Mouse (Mus musculus): ENCODE results near the gene Mylk2.

The Mylk2 gene

DNA sequence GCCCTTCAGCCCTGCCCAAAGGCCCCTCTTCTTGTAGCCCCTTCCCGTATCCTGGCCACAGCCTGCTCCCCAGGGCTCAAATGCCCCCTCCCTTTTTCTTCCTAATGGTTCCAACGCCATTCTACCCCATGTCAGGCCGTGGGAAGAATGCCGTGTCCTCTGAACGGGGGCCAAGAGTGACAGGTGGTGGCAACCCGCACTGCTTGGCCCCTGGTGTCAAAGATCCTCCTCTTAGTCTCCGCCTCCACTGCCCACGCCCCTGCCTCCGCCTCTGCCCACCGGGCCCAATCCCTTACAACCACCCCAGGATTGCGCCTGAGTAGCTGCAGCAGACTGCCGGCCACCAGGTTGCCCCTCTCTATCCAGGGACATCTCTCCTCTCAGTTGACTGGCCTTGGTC lies at the start of gene Mylk2:
Gene Mylk2, plus strand, starts transcription at position 322 of the 400 bp plus-strand sequence.
- ATAC-seq (ENCODE audit: low TSS enrichment) = no peak

DNA sequence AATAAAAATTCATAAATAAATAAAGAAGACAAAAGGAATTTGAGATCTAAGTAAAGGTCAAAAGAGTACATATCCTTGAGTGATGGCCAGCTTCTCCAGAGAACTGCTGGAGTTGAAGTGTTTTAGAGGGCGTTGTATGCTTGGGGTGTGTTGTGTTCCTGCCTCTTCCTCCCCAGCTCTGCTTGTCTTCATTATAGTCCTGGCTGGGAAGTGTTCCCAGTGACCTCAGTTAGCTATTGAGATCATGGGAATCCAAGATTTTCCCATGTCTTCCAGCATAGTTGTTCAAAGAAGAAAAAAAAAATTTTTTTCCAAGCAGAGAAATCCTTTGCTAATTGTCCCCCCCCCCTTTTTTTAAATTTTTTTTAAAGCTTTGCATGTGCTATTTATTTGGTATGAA lies 49.3 kb upstream of the Mylk2 start:
- ATAC-seq (ENCODE audit: low TSS enrichment) = no peak

DNA sequence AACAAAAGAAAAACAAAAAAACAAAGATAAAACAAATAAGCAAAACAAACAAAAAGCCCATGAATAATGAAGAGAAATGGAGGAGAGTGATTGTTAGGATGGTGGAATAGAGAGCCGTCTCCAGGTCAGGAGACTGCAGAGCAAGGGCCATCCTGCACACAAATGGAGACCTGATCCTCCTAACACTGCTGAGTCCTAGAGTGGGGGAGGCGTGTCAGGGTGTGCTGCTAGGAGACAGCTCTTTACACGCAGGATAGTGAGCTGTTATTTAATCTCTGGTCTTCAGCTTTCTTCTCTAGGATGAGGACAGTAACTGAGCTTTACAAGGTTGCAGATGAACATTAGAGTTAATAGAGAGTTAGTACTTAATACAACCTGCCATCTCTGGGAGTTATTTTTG lies 48.5 kb upstream of the Mylk2 start:
- no peak for ATAC-seq (ENCODE audit: low TSS enrichment)

DNA sequence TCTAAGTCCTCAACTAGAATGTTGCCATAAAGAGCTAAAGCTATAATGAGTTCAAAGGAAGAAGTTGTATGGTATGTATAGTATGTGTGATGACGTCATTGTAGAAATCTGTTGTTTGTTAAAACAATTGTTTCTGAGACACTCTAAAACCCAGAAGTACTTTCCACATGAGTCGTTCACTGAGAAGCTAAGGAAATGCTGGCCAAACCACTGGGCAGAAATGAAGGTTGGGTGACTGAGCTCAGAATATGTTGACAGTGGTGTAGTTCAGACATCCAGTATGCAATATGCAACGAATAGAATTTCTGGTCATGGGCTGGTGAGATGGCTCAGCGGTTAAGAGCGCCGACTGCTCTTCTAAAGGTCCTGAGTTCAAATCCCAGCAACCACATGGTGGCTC lies 47.8 kb upstream of the Mylk2 start:
- no peak for ATAC-seq (ENCODE audit: low TSS enrichment)

DNA sequence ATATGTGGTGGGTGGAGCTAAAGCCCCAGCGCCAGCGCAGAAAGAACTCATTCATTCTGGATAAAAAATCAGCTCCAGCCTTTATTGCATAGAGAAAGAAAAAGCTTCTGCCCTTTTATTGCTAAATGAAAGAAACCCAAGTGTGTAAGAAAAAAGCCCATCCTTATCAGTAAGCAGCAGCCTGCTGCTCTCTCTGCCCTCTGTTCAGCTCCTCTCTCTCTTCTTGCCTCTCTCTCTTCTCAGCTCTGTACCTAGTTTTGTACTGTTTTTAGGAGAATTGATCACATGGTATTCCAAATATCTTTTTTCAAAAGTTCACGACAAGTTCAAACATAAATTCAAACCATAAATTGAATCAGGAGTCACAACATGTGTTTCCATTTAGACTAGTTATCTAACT lies 32.9 kb upstream of the Mylk2 start:
- no peak for ATAC-seq (ENCODE audit: low TSS enrichment)

DNA sequence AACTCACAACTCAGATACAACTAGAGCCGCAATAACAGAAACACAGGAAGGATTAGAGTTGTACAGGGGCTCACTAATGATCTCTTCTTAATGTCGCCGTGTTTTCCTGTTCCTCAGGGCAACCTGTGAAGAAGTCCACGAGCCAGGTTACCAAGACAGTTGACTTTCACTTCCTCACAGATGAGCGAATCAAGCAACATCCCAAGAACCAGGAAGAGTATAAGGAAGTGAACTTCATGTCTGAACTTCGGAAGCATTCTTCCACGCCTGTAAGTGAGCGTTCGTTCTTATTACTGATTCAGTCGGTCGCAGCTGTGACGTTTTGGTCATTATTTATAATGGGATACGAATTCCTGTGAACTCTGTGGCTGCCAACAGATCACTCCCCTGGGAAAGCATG lies 30.3 kb upstream of the Mylk2 start:
- ATAC-seq (ENCODE audit: low TSS enrichment) = no peak

DNA sequence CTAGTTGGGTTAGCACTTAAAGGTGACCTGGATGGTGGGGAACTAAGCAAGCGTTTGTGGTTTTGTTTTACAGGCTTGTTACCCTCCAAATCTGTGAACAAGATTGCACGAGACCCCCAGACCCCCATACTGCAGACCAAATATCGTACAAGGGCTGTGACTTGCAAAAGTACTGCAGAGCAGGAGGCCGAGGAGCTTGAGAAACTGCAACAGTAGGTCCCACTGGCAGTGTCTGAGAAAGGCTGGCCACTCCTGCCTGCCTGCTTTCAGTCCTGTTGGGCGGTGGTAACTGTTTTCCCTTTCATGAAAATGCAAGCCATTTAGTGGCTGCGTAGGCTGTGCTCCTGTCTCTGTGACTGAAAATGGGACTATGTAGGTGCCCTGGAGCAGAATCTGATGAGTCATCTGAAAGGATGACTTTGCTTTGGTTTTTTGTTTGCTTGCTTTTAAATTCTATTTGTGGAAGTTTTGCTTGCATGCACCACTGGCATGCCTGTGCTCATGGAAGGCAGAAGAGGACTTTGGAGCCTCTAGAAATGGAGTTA lies 27.0 kb upstream of the Mylk2 start:
- peak; percentile 99 for ATAC-seq (ENCODE audit: low TSS enrichment)

DNA sequence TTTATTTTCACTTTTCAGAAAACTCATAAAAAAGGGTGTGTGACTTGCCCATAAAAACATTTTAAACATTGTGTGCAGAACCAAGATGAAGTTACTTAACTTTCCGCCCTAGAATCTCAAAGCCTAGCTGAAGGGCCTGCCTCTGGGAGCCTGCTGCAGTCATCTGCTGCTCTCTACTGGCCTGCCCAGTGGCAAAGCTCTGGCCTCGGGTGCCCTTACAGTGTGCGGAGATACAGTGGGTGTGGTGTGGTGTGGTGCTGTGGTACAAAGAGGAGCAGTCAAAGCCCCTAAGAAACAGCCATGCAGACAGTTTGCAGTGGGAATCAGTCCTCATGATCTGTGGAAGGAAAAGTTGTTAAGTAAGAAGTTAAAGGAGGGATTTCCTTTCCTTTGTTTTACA lies 23.9 kb upstream of the Mylk2 start:
- ATAC-seq (ENCODE audit: low TSS enrichment) = no peak

DNA sequence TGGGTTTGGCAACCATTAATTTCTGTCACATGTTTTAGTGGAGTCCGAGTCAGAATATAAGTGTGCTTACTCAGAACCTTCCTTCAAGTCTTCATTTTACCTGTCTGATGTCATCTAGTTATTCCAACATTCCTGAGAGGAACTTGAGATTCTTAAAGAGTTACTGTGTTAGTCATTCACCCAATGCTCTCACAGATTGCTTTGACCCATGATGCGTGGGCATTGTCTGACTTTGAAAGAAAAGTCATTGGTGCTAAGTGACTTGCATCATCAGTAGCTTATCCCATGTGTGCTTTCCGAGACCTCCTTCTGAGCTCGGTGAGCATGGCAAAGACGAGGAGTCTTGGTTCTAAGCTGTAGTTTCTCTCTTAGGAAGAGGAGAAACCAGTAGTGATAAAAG lies 22.4 kb upstream of the Mylk2 start:
- no peak for ATAC-seq (ENCODE audit: low TSS enrichment)

DNA sequence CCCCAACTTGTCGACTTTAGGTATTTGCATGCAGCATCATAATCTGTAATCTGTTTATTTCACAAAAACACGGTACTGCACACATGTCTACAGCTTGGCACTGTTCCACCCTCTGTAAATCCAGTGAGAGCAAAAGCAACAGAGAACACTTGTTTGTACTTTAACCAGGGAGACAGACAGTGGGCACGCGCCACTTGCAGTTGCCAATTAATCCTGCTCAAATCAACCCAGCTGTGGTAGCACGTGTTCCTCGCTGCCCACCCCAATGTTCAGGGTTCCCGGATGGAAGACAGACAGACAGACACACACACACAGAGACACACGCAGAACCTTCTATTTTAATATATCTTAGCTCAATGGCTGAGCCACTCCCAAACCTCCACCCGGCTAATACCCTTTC lies 15.3 kb upstream of the Mylk2 start:
- no peak for ATAC-seq (ENCODE audit: low TSS enrichment)

DNA sequence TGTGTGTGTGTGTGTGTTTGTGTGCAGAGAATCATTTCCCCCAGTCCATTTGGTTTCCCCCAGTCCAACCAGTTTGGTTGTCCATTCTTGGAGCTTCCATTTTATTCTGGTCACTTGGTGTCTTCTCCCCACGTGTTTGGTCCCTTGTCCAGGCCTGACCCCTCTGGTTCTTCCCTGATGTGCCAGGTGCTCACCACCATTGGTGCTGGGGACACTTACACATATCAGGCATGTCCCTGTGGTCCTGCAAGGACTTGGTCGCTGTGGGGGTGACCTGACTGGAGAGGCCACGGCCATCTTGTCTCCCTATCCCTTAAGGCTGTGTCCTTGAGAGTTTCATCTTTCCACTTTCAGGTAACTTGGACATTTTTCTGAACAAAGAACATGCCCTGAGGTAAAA lies 14.2 kb upstream of the Mylk2 start:
- ATAC-seq (ENCODE audit: low TSS enrichment) = no peak

DNA sequence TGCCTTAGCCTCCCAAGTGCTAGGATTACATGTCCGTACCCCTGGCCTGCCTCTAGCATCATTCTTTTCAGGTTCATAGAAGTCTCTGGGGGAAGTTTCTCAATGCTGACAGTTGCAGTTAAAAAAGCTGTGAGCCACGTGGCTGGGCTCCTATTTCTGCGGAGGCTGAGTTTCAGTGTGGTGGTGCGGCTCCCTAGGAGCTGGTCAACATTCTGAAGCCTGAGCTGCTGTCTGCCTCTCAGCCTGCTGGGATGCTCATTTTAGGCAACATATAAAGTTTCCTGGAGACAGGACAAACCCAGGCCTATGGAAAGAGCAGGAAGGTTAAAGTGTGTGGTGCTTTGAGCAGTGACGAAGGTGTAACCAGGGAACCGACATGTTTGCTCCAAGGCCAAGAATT lies 12.1 kb upstream of the Mylk2 start:
- peak; percentile 62; the same call in 1 of the 2 replicates for ATAC-seq (ENCODE audit: low TSS enrichment)

DNA sequence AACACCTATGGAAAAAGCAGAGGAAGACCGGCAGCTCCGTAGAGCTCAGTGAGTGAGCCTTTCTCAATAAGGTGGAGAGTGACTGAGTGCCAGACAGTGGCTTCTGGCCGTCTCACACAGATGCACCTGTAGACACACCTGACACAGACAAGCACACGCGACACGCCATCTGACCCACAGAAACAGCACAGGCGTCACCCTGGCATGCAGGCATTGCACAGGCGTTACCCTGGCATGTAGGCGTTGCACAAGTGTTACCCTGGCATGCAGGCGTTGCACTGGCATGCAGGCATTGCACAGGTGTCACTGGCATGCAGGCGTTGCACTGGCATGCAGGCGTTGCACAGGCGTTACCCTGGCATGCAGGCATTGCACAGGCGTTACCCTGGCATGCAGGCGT lies 9.9 kb upstream of the Mylk2 start:
- no peak for ATAC-seq (ENCODE audit: low TSS enrichment)

DNA sequence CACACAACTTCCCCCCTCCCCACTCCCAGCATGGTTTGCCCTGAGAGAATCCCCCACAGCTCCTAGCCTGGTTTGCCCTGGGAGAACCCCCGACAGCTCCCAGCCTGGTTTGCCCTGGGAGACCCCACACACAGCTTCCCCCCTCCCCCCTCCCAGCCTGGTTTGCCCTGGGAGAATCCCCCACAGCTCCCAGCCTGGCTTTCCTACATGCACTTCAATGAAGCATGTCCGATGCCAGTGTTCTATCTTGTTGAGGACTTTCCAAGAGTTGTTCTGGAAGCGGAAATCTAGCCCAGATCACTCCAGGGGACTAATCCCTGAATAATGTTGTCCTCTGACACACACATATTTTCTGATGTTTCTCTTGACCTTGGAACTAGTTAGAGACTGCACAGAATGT lies 8.5 kb upstream of the Mylk2 start:
- no peak for ATAC-seq (ENCODE audit: low TSS enrichment)

DNA sequence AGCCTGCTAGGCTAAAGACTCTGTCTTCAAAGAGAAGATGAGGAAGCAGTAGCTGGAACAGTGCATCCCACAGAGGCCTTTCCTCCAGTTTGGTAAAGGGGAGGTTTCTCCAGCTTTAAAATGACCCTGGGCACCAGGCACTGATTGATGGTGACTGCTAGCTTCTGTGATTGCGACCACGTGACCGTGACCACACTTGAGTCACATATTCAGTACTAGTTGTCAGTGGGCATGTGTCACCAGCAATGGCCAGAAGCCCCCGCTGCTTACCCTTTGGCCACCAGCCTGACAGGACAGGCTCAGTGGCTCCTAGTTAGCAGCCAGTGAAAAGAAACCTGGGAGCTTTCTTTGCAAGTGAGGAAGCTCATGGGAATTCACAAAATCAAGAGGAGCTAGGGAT lies 7.6 kb upstream of the Mylk2 start:
- ATAC-seq (ENCODE audit: low TSS enrichment) = no peak

DNA sequence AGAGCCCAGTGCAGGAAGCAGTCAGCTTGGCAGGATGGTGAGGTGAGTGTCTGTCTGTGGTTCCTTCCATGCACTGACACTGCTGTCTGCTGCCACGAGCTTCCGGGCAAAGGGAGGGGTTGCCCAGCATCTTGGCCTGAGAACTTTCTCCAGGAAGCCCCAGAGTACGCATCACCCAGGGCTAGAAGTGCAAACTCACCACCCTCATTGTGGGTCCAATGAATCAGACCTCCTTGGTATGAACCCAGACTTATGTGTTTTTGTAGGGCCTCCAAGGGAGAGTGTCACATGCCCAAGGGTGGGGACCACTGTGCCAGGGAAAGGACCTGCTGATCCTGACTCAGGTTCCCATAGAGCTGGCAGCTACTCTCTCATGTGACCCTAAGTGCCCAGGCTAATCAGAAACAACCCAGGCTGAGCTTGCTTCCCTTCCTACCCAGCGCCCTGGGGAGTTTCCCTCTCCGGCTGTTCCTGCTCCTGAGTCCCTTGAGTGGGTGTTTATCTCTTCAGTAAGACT lies 7.0 kb upstream of the Mylk2 start:
- ATAC-seq (ENCODE audit: low TSS enrichment) = peak; percentile 59; the same call in 1 of the 2 replicates

DNA sequence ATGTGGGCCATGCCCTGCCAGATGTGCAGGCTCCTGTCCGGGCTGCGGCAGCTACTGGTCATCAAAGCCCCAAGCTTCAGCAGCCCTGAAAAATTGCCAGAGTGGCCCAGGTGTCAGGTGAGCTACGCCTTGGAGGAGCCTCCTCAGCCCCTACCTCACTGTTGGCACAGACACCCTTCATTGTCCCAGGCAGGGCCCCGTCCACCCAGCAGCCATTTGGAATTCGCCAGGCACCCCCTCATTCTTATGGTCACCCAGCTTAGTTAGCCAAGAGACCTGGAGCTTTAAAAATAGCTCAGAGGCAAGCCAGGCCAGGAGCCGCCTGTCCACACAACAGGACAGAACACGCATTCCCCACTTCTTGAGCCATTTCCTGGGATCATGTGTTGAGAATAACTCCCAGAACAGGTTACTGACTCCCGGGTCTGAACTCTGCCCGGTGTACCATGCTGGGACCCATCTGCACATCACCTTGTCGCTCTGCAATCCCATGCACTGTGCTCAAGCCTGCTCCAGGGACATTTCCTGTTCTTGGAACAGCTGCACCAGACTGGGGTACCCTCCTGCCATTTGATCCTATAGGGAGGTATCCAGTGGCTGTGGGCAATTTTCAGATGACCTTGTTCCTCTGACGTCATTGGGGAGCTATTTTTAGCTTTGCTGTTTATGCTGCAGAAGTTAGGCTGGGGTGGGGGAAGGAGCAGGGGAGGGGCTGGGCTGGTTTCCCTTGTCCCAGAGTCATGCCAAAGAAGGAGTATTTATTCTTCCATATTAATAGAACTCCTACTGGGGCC lies 5.9 kb upstream of the Mylk2 start:
- ATAC-seq (ENCODE audit: low TSS enrichment) = no peak

DNA sequence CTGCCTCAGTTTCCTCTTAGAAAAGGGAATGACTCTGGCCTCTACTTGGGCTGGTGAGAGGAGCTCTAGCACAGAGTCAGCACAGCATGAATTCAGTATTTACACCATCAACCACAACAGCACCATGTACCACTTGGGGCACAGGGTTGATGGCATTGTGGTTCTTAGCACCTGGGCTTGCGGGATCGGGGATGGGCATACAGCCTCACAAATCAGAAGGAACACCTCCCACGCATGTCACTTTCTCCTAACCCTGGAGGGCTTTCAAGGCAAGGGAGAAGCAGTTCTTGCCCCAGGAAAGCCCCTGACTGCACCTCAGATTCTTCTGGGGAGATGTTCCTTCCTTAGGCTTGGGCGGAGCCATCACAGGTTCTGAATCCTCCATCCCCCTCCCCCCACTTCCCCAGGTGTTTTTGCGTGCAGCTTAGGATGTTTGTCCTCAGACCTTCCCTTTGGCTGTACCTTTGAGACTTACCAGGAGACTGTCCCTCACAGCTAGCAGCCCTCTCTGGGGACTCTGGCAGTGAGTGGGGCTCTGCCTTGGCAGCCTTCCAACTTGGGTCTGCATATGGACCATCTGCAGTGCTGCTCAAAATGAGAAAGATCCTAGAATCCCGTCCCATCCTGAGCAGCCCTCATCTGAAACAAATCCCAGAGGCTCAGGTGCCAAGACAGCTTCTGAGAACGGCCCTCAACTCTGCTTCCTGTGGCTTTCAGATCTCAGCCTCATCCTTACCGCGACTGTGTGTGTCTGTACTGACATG lies 4.7 kb upstream of the Mylk2 start:
- no peak for ATAC-seq (ENCODE audit: low TSS enrichment)

DNA sequence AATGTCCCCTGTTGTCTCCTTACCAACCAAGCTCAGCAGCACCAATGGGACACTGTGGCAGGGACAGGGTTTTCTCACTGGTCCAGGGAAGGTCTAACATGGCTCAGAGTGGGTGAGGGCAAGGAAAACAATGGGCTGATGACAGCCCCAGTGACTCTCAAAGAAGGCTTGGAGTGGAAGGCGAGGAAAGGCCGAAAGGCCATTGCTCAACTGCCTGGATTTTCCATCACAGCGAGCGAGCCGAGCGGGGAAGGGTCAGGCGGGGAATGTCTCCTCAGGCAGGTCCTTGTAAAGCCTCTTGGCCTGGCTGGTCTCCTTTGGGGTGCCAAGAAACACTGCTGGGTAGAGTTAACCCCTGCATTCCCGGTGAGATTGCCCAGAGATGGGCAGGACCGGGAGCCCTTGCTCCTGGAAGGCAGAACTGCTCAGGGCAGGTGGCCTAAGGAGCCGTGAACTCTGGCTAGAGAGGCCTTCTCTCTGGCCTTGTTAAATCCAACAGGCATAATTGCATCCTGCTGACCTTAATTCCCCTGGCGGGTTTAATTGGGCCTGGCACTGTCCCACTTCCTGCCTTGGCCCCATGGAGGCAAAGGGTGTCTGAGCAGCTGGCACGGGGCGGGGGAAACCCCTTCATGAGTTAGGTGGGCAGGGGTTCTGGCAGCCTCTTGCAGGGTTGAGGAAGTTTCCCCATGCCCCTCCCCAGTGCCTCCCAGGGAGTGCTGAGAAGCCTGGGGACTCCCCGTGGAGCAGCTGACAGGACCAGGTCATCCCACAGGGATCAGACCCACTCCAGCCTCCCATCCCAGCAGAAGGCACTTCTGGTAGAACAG lies 3.8 kb upstream of the Mylk2 start:
- ATAC-seq (ENCODE audit: low TSS enrichment) = no peak

DNA sequence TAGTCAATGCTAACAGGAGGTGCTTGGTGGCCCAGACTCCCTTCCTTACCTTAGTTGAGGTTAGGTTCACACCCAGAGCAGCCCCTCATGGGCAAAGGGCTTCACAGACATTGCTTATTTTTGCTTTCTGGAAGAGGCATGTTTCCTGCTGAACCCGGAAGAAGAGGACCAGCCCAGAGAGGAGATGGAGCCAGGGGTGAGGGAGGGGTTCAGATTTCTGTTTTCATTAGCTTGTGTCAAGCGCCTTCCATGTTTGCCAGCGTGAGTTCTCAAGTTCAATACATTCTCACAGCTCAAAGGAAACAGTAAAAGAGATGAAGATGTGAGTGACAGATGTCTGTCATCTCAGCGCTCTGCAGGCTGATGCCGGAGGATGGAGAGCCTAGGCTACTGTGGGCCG lies 1.3 kb upstream of the Mylk2 start:
- no peak for ATAC-seq (ENCODE audit: low TSS enrichment)

DNA sequence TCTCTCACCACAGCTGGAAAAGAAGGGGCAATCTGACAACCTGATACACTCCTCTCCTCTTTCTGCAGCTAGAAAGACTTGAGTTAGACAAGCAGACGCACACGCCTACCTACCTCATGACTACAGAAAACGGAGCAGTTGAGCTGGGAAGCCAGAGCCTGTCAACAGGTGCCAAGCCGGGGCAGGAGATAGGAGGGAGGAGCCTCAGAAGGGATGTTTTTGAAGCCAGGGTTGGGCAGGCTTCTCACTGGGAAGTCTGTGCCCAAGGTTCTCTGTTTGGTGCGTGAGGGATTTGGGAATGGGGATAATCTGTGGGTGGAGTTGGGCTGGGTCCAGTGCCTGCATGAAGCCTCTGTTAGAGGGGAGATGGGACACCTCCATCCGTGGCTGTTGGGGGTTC lies 280 bp downstream of the Mylk2 start:
- ATAC-seq (ENCODE audit: low TSS enrichment) = no peak

DNA sequence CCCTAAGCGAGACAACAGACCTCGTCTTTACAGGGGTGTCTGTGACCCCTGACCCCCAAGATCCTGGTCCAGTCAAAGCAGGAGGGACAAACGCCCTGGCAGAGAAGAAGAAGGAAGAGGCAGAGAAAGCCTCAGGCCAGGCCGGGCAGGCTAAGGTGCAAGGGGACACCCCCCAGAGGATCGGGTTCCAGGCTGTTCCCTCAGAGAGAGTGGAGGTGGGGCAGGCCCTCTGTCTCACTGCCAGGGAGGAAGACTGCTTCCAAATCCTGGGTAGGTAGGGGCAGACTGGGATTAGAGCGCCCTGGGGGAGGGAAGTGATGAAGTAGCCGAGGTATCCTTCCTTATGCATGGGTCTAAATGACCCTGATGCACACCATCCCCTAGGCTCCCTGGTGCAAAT lies 2.3 kb downstream of the Mylk2 start:
- no peak for ATAC-seq (ENCODE audit: low TSS enrichment)

Data from frontal cortex, adult (tissue).